Mouse (Mus musculus) hematopoietic stem cell, adult 5-6 weeks (primary cell): ENCODE results near the gene Cdon. TPM values are rescaled to one million over a fixed set of nuclear protein-coding genes. Genes with fewer than 3 reads are reported as not detected.
A peak's percentile ranks its signal among the peaks of the same experiment; 100 is the strongest.
"Not testable (repeated sequence)": the region's sequence is repeated elsewhere in the genome, so short reads cannot be mapped to it uniquely, and the experiment has no call there.

Experiments
- ATAC-seq, 2 experiments: fragments of 125-278 bp in 1 of 2; replicated peaks in 1 of 2; 2 replicates each; pipeline ENCODE4 v1.8.0; 2016 to 2017; ENCODE audit warnings: inconsistent platforms in 2 of 2, mild to moderate bottlenecking in 2 of 2, moderate number of reproducible peaks in 2 of 2, low read depth in 1 of 2, moderate TSS enrichment in 1 of 2; ENCODE audit not compliant: low FRiP score in 2 of 2, poor library complexity in 2 of 2, severe bottlenecking in 2 of 2, insufficient read depth in 1 of 2, low TSS enrichment in 1 of 2
- total RNA-seq: library from RNA; stranded (forward); fragments of 172-1452, 232-1000 nt; gene quantifications from 2 replicates; pipeline ENCODE4 v1.2.3, GENCODE M21; 2017

Gene Cdon
- total RNA-seq, 1 experiment from 2014 or later, result 2.0 TPM

GRCm38 (mm10) chr9:35430476-35430875 is 9.5 kb downstream of the Cdon start:
- no peak for ATAC-seq

GRCm38 (mm10) chr9:35431396-35431795 is 10.5 kb downstream of the Cdon start:
- ATAC-seq, result no peak

- not testable (repeated sequence) for ATAC-seq
Measured at GRCm38 (mm10) chr9:35432717-35433297, 11.9 kb downstream of the Cdon start.

GRCm38 (mm10) chr9:35434340-35434739 is 13.4 kb downstream of the Cdon start:
- ATAC-seq, result no peak

- ATAC-seq, result no peak
Measured at GRCm38 (mm10) chr9:35435565-35435964, 14.6 kb downstream of the Cdon start.

GRCm38 (mm10) chr9:35438286-35439061 is 17.5 kb downstream of the Cdon start:
- no peak for ATAC-seq

- no peak for ATAC-seq
Measured at GRCm38 (mm10) chr9:35439062-35439442, 18.1 kb downstream of the Cdon start.

- no peak for ATAC-seq
Measured at GRCm38 (mm10) chr9:35439754-35440153, 18.8 kb downstream of the Cdon start.

- no peak for ATAC-seq
Measured at GRCm38 (mm10) chr9:35442476-35442875, 21.5 kb downstream of the Cdon start.

GRCm38 (mm10) chr9:35443618-35444511 is 22.9 kb downstream of the Cdon start:
- ATAC-seq, result no peak

GRCm38 (mm10) chr9:35444512-35444886 is 23.6 kb downstream of the Cdon start:
- ATAC-seq, result no peak

- no peak for ATAC-seq
Measured at GRCm38 (mm10) chr9:35446916-35447315, 26.0 kb downstream of the Cdon start.

- no peak for ATAC-seq
Measured at GRCm38 (mm10) chr9:35453311-35453710, 32.4 kb downstream of the Cdon start.

GRCm38 (mm10) chr9:35459594-35459993 is 38.7 kb downstream of the Cdon start:
- peak in 1 of 2 experiments; percentile 25; a peak in 2 of 4 replicates for ATAC-seq

GRCm38 (mm10) chr9:35467264-35467817 is 46.4 kb downstream of the Cdon start:
- no peak for ATAC-seq

- ATAC-seq, result no peak
Measured at GRCm38 (mm10) chr9:35468913-35469312, 48.0 kb downstream of the Cdon start.

- no peak for ATAC-seq
Measured at GRCm38 (mm10) chr9:35474104-35474724, 53.3 kb downstream of the Cdon start.
